In the genomic region with DNA sequence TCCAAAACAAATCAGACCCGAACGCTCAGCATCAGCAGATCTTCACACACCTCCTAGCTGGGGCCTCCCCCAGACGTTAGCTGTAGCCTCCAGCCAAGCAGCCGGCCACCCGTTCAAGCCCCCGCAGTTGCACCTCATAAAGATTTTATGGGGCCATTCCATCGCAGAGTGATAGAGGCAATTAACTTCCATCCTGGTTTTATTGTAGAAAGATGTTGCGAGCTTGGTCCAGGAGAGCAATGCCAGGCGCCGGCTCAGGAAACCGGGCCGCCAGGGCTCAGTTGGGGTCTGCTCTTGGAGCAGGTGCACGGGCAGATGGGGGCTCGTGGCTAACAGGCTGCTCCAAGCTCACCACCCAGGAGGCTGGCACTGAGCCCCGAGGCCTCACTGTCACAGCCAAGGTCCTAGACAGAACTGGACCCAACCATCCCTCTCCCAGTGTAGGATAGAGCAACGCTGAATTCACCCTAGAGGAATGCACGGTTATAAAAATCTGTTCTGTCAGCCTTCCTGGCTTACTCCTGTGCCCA, we compare ENCODE assay signal across 10 mouse cellular contexts. TPM values are rescaled to one million over a fixed set of nuclear protein-coding genes. Genes with fewer than 3 reads are reported as not detected.
DNase-seq lines count a peak whose midpoint lies in the region; ATAC-seq and TF ChIP-seq lines count a peak whose summit lies in the region.
"Had no signal": no experiment of that assay in that cellular context is flagged by ENCODE, and none has a peak within 500 bp of the region (broad histone marks: within the 10 kb centered on the region; RNA-seq: fewer than 3 reads in every experiment).

No protein-coding gene starts in this region.

- H3K4me1 ChIP-seq in cerebellum, adult 2 months (ENCODE audit: control insufficient read depth, insufficient read depth, low read length) = peaks cover 4% of the 10 kb centered on the region; the same call in 1 of the 2 replicates
- H3K4me1 ChIP-seq in limb, embryonic 10.5 days = peaks cover 21% of the 10 kb centered on the region
- H3K4me1 ChIP-seq in intestine, embryonic 15.5 days (replicated peaks) = no peaks in the 10 kb centered on the region
- H3K4me1 ChIP-seq: stomach, embryonic 15.5 days had no signal

- H3K27me3 ChIP-seq in cerebellum, adult 2 months (ENCODE audit: control insufficient read depth, insufficient read depth, low read length) = no peaks in the 10 kb centered on the region
- no peaks in the 10 kb centered on the region for H3K27me3 ChIP-seq in limb, embryonic 10.5 days (ENCODE audit: low read depth, poor library complexity, severe bottlenecking)
- H3K27me3 ChIP-seq in intestine, embryonic 15.5 days (replicated peaks) = no peaks in the 10 kb centered on the region
- H3K27me3 ChIP-seq: stomach, embryonic 15.5 days had no signal

- no peak overlapping the region for H3K4me3 ChIP-seq in cerebellum, adult 2 months (replicated peaks; ENCODE audit: insufficient read depth, low read depth, low read length)
- 0 out of 2 replicates have a peak overlapping the region, but pooled peaks have one; percentile 12 for H3K4me3 ChIP-seq in limb, embryonic 10.5 days
- no peak overlapping the region for H3K4me3 ChIP-seq in intestine, embryonic 15.5 days (replicated peaks)
- H3K4me3 ChIP-seq: stomach, embryonic 15.5 days had no signal

- 4% methylated on average over 17 of the region's 17 CpGs for WGBS in cerebellum, adult 2 months
- 33% methylated on average over 17 of the region's 17 CpGs for WGBS in limb, embryonic 10.5 days
- WGBS in intestine, embryonic 15.5 days = 47% methylated on average over 17 of the region's 17 CpGs

- no peak for ATAC-seq in intestine, embryonic 15.5 days

- no peaks in the 10 kb centered on the region for H3K36me3 ChIP-seq in limb, embryonic 10.5 days
- H3K36me3 ChIP-seq in intestine, embryonic 15.5 days = no peaks in the 10 kb centered on the region
- H3K36me3 ChIP-seq: G1E; stomach, embryonic 15.5 days had no signal

- no peak overlapping the region for H3K4me2 ChIP-seq in intestine, embryonic 15.5 days (replicated peaks)
- H3K4me2 ChIP-seq: stomach, embryonic 15.5 days had no signal

- no peak for TF ChIP-seq CTCF in cerebellum, adult 2 months (IDR thresholded peaks at IDR 0.05; ENCODE audit: borderline replicate concordance, insufficient read depth, low read depth, low read length)

- H3K27ac ChIP-seq in cerebellum, adult 2 months (ENCODE audit: insufficient read depth, low read length) = no peak overlapping the region
- H3K27ac ChIP-seq in limb, embryonic 10.5 days = peak overlapping the region; percentile 42
- H3K27ac ChIP-seq in intestine, embryonic 15.5 days = no peak overlapping the region
- H3K27ac ChIP-seq: stomach, embryonic 15.5 days had no signal

- no peak overlapping the region for H3K9ac ChIP-seq in intestine, embryonic 15.5 days
- H3K9ac ChIP-seq: stomach, embryonic 15.5 days had no signal

- intact Hi-C loops in left cerebral cortex, postnatal 4 days (cut with DNase I) = no loop called here
- intact Hi-C loops in heart, postnatal 36 days (cut with DNase I) = no loop called here

- 0 out of 2 replicates have a peak, but pooled peaks cover 3% of the 10 kb centered on the region for H3K9me3 ChIP-seq in limb, embryonic 10.5 days (replicated peaks)
- H3K9me3 ChIP-seq in intestine, embryonic 15.5 days = no peaks in the 10 kb centered on the region
- H3K9me3 ChIP-seq: stomach, embryonic 15.5 days had no signal

- peak; percentile 52 for DNase-seq in adrenal gland, postnatal 25 days
- DNase-seq in adrenal gland, postnatal 14 days = no peak
- DNase-seq in left cerebral cortex, postnatal 4 days = peak; percentile 100
- DNase-seq in left cerebral cortex, adult 8-10 months (ENCODE audit: low spot score in 2 of 2) = no peak
- peak; percentile 97 for DNase-seq in cerebellum, adult 2 months
- DNase-seq in limb, embryonic 10.5 days (ENCODE audit: low spot score) = peak; percentile 75
- no peak for DNase-seq in heart, postnatal 36 days

- no peak for TF ChIP-seq POLR2A in cerebellum, adult 2 months (IDR thresholded peaks at IDR 0.05; ENCODE audit: borderline replicate concordance, insufficient read depth, low read length)

RNA-seq across cellular contexts. Expression of a gene that starts 25.9 kb away (rescaled TPM):
- total RNA-seq in adrenal gland, postnatal 25 days (2021) = 12.7 and 12.9 TPM in 2 replicates
- total RNA-seq in adrenal gland, postnatal 14 days (2021) = 11.2 and 12.9 TPM in 2 replicates
- total RNA-seq in left cerebral cortex, postnatal 4 days (2021) = 10 to 100 TPM; 52.4 to 55.8 TPM
- 10 to 100 TPM; 62.4 to 89.4 (median 68.0) TPM for total RNA-seq in left cerebral cortex, adult 8-10 months (2022)
- polyA plus RNA-seq in cerebellum, adult 2 months (2012; rRNA removed) = 34.5 and 35.6 TPM in 2 replicates
- 6.4 and 10.6 TPM in 2 replicates for polyA plus RNA-seq in limb, embryonic 10.5 days (2016; fragmentation: Nextera tagmentation; extraction: Ambion mirVana)
- polyA plus RNA-seq in intestine, embryonic 15.5 days (2015; fragmentation: Nextera tagmentation; extraction: Ambion mirVana) = 5.1 and 7.7 TPM in 2 replicates
- total RNA-seq in heart, postnatal 36 days (2021) = 10 to 100 TPM; 24.9 to 30.9 TPM
- polyA plus RNA-seq: G1E had no signal

Comparison
In these comparisons a context has a peak if more than half of its experiments do, and no peak if none do; other contexts are left out.
1. DNase-seq: peak in adrenal gland, postnatal 25 days (single experiment), left cerebral cortex, postnatal 4 days (single experiment), cerebellum, adult 2 months (2 of 2) and limb, embryonic 10.5 days (single experiment); none in adrenal gland, postnatal 14 days (single experiment), left cerebral cortex, adult 8-10 months (0 of 2) and heart, postnatal 36 days (0 of 2).